Mouse (Mus musculus): Measurements from ENCODE around the gene Olfr761.

GRCm38 (mm10) chr17:37952979-37953378, at the start of gene Olfr761:
- TF ChIP-seq CTCF (IDR thresholded peaks at IDR 0.05), result no peak
- TF ChIP-seq EP300 (IDR thresholded peaks at IDR 0.05), result no peak
